Mouse (Mus musculus) ovary, adult 18-20 months (tissue): ENCODE data around the gene Syn2.

Source experiments
- DNase-seq: peaks from one replicate; pipeline ENCODE4 v3.0.0; 2022; ENCODE audit warnings: low spot score, mixed read lengths

Gene Syn2

GRCm38 (mm10) chr6:115134501-115135331 is at the start of gene Syn2:
Gene Syn2 (plus strand): TSS chr6:115134902.
- DNase-seq, result peak; percentile 72

GRCm38 (mm10) chr6:115085274-115085841 is 49.3 kb upstream of the Syn2 start:
- DNase-seq, result no peak

- DNase-seq, result no peak
Observed at GRCm38 (mm10) chr6:115088314-115089106, 46.2 kb upstream of the Syn2 start.

GRCm38 (mm10) chr6:115091737-115092136 is 43.0 kb upstream of the Syn2 start:
- DNase-seq, result no peak

- no peak for DNase-seq
Observed at GRCm38 (mm10) chr6:115102542-115102941, 32.2 kb upstream of the Syn2 start.

- no peak for DNase-seq
Observed at GRCm38 (mm10) chr6:115111426-115111825, 23.3 kb upstream of the Syn2 start.

GRCm38 (mm10) chr6:115122181-115122580 is 12.5 kb upstream of the Syn2 start:
- DNase-seq, result no peak

GRCm38 (mm10) chr6:115123262-115124201 is 11.2 kb upstream of the Syn2 start:
- peak; percentile 16 for DNase-seq

- no peak for DNase-seq
Observed at GRCm38 (mm10) chr6:115124675-115125357, 9.9 kb upstream of the Syn2 start.

GRCm38 (mm10) chr6:115125358-115125720 is 9.4 kb upstream of the Syn2 start:
- no peak for DNase-seq

- DNase-seq, result no peak
Observed at GRCm38 (mm10) chr6:115126232-115126785, 8.4 kb upstream of the Syn2 start.

GRCm38 (mm10) chr6:115126851-115127250 is 7.9 kb upstream of the Syn2 start:
- no peak for DNase-seq

GRCm38 (mm10) chr6:115127255-115127824 is 7.4 kb upstream of the Syn2 start:
- no peak for DNase-seq

GRCm38 (mm10) chr6:115135332-115135649 is 589 bp downstream of the Syn2 start:
- no peak for DNase-seq

GRCm38 (mm10) chr6:115136156-115136555 is 1.5 kb downstream of the Syn2 start:
- DNase-seq, result no peak

GRCm38 (mm10) chr6:115141446-115141845 is 6.7 kb downstream of the Syn2 start:
- no peak for DNase-seq

- no peak for DNase-seq
Observed at GRCm38 (mm10) chr6:115161175-115161574, 26.5 kb downstream of the Syn2 start.

- DNase-seq, result no peak
Observed at GRCm38 (mm10) chr6:115165863-115166470, 31.3 kb downstream of the Syn2 start.

- DNase-seq, result no peak
Observed at GRCm38 (mm10) chr6:115168921-115169320, 34.2 kb downstream of the Syn2 start.

- no peak for DNase-seq
Observed at GRCm38 (mm10) chr6:115169518-115169917, 34.8 kb downstream of the Syn2 start.
